Mouse (Mus musculus) ES-Bruce4 (cell line): Measurements from ENCODE around the gene Fam98a.

Source experiments
- CTCF ChIP-seq: IDR thresholded peaks from one replicate; pipeline ENCODE4 v1.8.1; 2011; ENCODE audit warnings: low read depth, low read length
- POLR2A ChIP-seq: IDR thresholded peaks from one replicate; pipeline ENCODE4 v1.8.1; 2011; ENCODE audit warnings: low read length; ENCODE audit not compliant: insufficient read depth

GRCm38 (mm10) chr17:75521236-75521842, 30.4 kb downstream of the Fam98a start:
- TF ChIP-seq POLR2A (no peak), CTCF (no peak)
